Mouse (Mus musculus) stomach, embryonic 15.5 days (tissue): ENCODE results near the gene Pnldc1. TPM values are rescaled to one million over a fixed set of nuclear protein-coding genes. Genes with fewer than 3 reads are reported as not detected.
"Not testable (repeated sequence)": the region's sequence is repeated elsewhere in the genome, so short reads cannot be mapped to it uniquely, and the experiment has no call there.

Experiments used
- ATAC-seq: fragments of 200-750 bp; cut with Nextera tagmentation; 2 replicates; pipeline ENCODE4 v1.8.0; 2017; ENCODE audit warnings: low read depth, moderate number of reproducible peaks, moderate TSS enrichment; ENCODE audit not compliant: insufficient read depth, low FRiP score
- H3K27ac ChIP-seq: fragments of 300-500 bp; sonication (generic); 2 replicates; pipeline ENCODE4 v1.5.1; 2015; ENCODE audit warnings: mild to moderate bottlenecking, inconsistent platforms
- H3K27me3 ChIP-seq: fragments of 300-500 bp; sonication (generic); replicated peaks from 2 replicates; pipeline ENCODE4 v1.6.1; 2015; ENCODE audit warnings: inconsistent platforms
- H3K36me3 ChIP-seq: fragments of 300-500 bp; sonication (generic); 2 replicates; pipeline ENCODE4 v1.6.1; 2015; ENCODE audit warnings: inconsistent platforms
- H3K4me1 ChIP-seq: fragments of 300-500 bp; sonication (generic); 2 replicates; pipeline ENCODE4 v1.6.1; 2015; ENCODE audit warnings: inconsistent platforms
- H3K4me2 ChIP-seq: fragments of 300-500 bp; sonication (generic); 2 replicates; pipeline ENCODE4 v1.6.1; 2015; ENCODE audit warnings: mild to moderate bottlenecking, inconsistent platforms
- H3K4me3 ChIP-seq: fragments of 300-500 bp; sonication (generic); replicated peaks from 2 replicates; pipeline ENCODE4 v1.5.1; 2015; ENCODE audit warnings: inconsistent platforms
- H3K9ac ChIP-seq: fragments of 300-500 bp; sonication (generic); 2 replicates; pipeline ENCODE4 v1.6.1; 2015; ENCODE audit warnings: inconsistent platforms
- H3K9me3 ChIP-seq: fragments of 300-500 bp; sonication (generic); 2 replicates; pipeline ENCODE4 v1.6.1; 2016; ENCODE audit warnings: inconsistent platforms
- WGBS: fragments of 180-500 bp; shearing (Covaris S2); methylation state at CpG from one replicate; pipeline ENCODE4 v1.1.7; 2015; 5-methylcytosine and 5-hydroxymethylcytosine counted together
- polyA plus RNA-seq: library from polyadenylated mRNA; unstranded; fragments of >200 nt; fragmentation: Nextera tagmentation; extraction: Ambion mirVana; gene quantifications from 2 replicates; pipeline ENCODE4 v1.2.1, GENCODE M21; 2015

Gene Pnldc1
- polyA plus RNA-seq, 1 experiment from 2014 or later = 1.3 TPM

DNA sequence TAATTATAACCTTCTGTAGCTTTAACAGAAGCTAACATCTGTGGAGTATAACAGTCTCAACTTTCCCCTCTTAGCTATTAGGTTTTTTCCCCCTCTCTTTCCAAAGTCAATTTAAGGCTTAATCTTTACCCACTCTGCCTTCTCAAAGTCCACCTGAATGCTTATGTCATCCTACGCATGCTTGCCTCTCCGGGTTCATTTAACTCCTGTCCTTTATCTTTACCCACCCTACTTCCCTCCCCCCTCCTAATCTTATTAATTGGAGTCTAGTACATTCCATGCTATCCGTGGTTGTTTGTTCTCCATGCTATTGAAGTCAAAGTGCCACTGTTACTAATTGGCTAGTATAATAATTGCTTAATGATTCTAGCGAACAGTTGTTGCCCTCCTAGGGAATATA lies 25.7 kb upstream of the Pnldc1 start:
- Histone ChIP-seq H3K9ac (no peak overlapping the region), H3K9me3 (no peaks in the 10 kb centered on the region), H3K27ac (no peak overlapping the region), H3K27me3 (no peaks in the 10 kb centered on the region), H3K36me3 (no peaks in the 10 kb centered on the region), H3K4me1 (no peaks in the 10 kb centered on the region; the same call in 1 of the 2 replicates), H3K4me2 (no peak overlapping the region), H3K4me3 (no peak overlapping the region)
- whole genome bisulfite sequencing = 55% methylated on average over 4 of the region's 4 CpGs
- ATAC-seq = peak; percentile 36; the same call in 1 of the 2 replicates

DNA sequence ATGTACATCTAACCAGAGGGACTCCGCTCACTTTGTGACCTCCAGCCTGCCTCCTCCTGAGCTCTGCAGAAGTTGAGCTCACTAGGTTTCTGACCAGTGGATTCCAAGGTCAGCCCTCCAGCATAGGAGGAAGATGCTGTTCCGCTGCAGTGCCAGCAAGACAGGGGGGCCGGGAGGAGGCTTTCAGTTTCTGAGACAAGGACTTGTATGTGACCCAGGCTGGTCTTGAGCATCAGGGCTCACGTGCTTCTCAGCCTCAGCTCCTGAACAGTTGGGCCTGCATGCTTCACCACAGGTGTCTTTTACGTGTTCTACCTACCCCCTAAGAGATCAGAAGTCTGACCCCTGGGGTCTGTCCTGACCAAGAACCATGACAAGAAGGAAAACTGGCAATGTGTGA lies 21.5 kb upstream of the Pnldc1 start:
- not testable (repeated sequence) for H3K4me2 ChIP-seq, ATAC-seq, H3K9me3 ChIP-seq, H3K4me1 ChIP-seq, H3K4me3 ChIP-seq, H3K9ac ChIP-seq, H3K36me3 ChIP-seq, H3K27ac ChIP-seq, H3K27me3 ChIP-seq
- 94% methylated on average over 5 of the region's 5 CpGs for WGBS

DNA sequence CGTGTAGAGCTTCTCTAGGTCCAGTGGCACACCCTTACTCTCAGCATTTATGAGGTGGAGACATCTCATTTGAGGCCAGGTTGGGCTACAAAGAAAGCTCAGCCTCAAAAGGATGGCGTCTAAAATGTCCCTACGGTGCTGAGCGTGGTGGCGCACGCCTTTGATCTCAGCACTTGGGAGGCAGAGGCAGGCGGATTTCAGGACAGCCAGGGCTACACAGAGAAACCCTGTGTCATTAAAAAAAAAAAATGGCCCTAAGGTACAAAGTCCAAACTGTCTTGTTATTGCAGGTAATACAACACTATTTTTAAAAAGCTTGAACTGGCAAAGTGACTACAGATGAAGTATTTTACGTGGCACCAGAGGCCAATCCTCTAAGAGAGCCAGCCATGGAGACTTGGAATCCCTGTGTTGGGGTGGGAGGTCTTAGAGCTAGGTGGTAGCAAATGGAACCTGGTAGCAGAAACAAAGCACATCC lies 15.7 kb upstream of the Pnldc1 start:
- Histone ChIP-seq H3K36me3 (peaks cover 45% of the 10 kb centered on the region), H3K27ac (no peak overlapping the region), H3K27me3 (no peaks in the 10 kb centered on the region), H3K4me1 (no peaks in the 10 kb centered on the region), H3K4me3 (no peak overlapping the region), H3K4me2 (no peak overlapping the region), H3K9ac (no peak overlapping the region), H3K9me3 (no peaks in the 10 kb centered on the region)
- ATAC-seq = no peak
- 88% methylated on average over 8 of the region's 8 CpGs for WGBS

DNA sequence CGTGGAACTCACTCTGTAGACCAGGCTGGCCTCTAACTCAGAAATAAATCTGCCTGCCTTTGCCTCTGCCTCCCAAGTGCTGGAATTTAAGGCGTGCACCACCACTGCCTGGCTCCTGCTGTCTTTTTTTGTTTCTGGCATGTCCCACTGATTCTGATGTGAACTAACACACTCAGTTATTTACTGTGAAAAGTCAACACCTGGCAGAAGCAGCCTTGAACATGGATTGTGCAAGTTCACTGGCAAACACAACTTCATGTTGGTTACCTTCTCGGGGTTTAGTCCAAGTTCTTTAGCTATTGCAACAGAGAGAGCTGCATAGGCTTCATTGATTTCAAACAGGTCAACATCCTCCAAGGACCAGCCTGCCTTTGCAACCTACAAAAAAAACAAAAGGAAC lies 15.0 kb upstream of the Pnldc1 start:
- peaks cover 46% of the 10 kb centered on the region for H3K36me3 ChIP-seq
- no peak overlapping the region for H3K4me3 ChIP-seq
- no peak overlapping the region for H3K9ac ChIP-seq
- H3K27me3 ChIP-seq = no peaks in the 10 kb centered on the region
- ATAC-seq = no peak
- H3K4me1 ChIP-seq = no peaks in the 10 kb centered on the region
- WGBS = 86% methylated on average over 3 of the region's 3 CpGs
- H3K27ac ChIP-seq = no peak overlapping the region
- no peaks in the 10 kb centered on the region for H3K9me3 ChIP-seq
- no peak overlapping the region for H3K4me2 ChIP-seq

DNA sequence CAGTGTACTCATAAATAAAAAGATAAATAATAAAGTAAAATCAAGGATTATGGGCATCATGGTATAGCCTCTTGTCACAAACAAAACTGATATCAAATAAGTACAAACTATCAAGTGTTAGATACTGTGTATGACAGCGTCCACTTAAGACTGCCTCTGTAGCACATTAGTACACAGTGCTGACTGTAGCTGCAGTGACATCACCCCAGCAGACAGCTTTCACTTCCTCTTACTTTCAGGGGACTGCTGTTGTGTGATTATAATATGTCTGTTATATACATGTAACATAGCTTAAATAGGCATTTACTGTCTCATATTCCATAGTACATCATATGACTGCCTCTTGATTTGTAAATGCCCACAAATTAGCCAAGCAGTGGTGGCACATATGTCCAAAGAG lies 11.0 kb upstream of the Pnldc1 start:
- Histone ChIP-seq H3K4me2 (no peak overlapping the region), H3K4me1 (no peaks in the 10 kb centered on the region), H3K4me3 (no peak overlapping the region), H3K27ac (no peak overlapping the region), H3K9me3 (no peaks in the 10 kb centered on the region), H3K36me3 (peaks cover 53% of the 10 kb centered on the region), H3K27me3 (no peaks in the 10 kb centered on the region), H3K9ac (no peak overlapping the region)
- ATAC-seq = no peak
- WGBS = 91% methylated on average over 1 of the region's 1 CpGs

DNA sequence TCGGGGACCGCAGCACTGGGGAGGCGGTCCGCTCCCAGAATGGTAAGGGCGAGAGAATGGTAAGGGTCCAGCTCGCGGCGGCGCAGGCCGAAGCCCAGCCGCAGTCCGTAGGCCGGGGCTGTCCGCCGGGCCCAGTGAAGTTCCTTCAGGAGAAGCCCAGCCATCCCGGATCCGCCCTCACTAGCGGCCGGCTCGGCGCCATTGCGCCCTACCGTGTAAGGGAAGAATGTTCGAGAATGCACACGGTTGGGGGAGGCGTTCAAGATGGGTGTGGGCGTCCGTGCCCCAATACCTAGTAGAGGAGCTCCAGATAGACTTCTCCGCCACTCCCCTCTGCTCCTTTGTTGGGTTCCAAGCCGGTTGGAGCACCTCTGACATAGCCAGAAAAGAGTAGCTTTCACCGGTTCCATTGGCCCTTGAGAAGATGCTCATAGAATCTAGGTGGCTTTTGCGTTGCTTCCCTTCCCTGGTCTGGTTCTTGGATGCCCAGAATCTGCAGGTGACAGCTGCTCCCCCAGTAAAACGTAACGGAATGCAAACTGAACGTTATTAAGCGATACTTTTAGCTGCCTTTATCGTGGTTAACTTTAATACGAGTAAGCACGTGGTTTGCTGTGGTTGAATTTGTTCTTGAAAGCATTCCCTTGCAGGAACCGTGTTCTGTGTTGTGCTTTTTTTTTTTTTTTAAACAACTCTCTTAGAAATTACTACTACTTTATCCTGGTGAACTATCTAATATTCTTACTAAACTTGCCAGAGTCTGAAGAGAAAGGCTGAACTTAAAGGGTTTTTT lies 6.8 kb upstream of the Pnldc1 start:
- Histone ChIP-seq H3K36me3 (peaks cover 37% of the 10 kb centered on the region), H3K4me1 (no peaks in the 10 kb centered on the region), H3K27ac (peak overlapping the region; percentile 86), H3K9me3 (no peaks in the 10 kb centered on the region), H3K27me3 (no peaks in the 10 kb centered on the region), H3K4me3 (peak overlapping the region; percentile 77), H3K4me2 (peak overlapping the region; percentile 52), H3K9ac (peak overlapping the region; percentile 87)
- peak; percentile 59 for ATAC-seq
- under 1% methylated on average over 40 of the region's 40 CpGs for WGBS

DNA sequence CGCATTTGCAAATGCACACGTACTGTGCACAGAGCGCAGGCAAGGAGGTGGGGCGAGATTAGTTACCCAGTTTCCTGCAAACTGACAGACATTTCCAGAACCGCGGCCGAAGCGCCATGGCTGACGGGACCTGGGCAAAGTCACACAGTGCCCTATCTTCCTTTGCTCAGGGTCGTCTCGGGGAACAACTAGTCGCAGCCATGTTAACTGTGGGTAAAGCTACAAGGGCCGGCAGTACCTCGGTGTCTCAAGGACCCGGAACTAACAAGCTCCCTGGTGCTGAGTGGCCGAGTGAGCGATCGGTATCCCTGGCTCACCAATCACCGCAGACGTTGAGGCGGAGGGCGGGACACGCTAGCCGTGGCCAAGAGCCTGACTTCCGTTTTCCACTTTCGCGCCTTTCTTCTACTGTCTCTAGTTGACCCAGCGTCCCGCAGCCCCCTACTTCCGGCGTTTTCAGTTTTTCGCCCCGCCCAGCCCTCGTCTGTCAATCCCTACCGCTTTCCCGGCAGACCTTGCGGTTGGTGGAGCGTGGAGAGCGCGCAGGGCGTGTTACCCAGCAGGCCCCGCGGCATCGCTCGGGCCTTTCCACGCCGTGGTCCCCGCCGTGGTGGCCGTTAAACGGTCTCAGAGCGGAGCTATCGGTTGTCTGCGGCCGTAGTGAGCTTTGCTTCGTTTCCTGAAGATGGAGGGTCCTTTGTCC lies 6.0 kb upstream of the Pnldc1 start, which contains the start of gene Mrpl18:
Mrpl18 (minus strand) TSS at position 465 of the 703 bp plus-strand sequence.
- no peaks in the 10 kb centered on the region for H3K4me1 ChIP-seq
- peak within 1 kb of the TSS; percentile 86 for H3K27ac ChIP-seq
- H3K4me2 ChIP-seq = peak within 1 kb of the TSS; percentile 67
- peak; percentile 99 for ATAC-seq
- peaks cover 39% of the 10 kb centered on the region for H3K36me3 ChIP-seq
- H3K4me3 ChIP-seq = peak within 1 kb of the TSS; percentile 77
- H3K9me3 ChIP-seq = no peaks in the 10 kb centered on the region
- H3K9ac ChIP-seq = peak within 1 kb of the TSS; percentile 87
- no peaks in the 10 kb centered on the region for H3K27me3 ChIP-seq
- WGBS = 0% methylated on average over 56 of the region's 56 CpGs

DNA sequence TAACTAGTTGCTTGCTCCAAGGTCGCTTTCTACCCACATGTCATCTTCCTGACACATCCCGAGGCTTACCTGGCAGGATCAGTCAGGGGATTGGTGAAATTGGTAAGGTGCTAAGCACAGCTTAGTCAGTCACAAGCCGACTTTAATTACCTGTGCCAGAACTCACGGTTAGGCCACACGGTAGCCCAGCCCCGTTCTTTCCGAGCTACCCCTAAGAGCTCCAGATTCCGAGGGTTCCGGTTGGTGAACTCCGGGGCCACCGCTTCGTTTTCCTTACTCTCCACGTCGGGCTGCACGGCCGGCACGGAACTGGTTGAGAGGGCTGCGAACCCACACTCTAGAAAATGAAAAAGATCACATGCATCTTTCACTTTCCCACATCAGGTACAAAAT lies 5.5 kb upstream of the Pnldc1 start, which contains the start of gene Tcp1:
Tcp1 (plus strand) TSS at position 214 of the 393 bp plus-strand sequence.
- no peaks in the 10 kb centered on the region for H3K27me3 ChIP-seq
- H3K36me3 ChIP-seq = peaks cover 40% of the 10 kb centered on the region
- 0% methylated on average over 18 of the region's 18 CpGs for WGBS
- H3K4me1 ChIP-seq = no peaks in the 10 kb centered on the region
- peak within 1 kb of the TSS; percentile 77 for H3K4me3 ChIP-seq
- H3K27ac ChIP-seq = peak within 1 kb of the TSS; percentile 86
- peak within 1 kb of the TSS; percentile 67 for H3K4me2 ChIP-seq
- no peak for ATAC-seq
- peak within 1 kb of the TSS; percentile 87 for H3K9ac ChIP-seq
- H3K9me3 ChIP-seq = no peaks in the 10 kb centered on the region

DNA sequence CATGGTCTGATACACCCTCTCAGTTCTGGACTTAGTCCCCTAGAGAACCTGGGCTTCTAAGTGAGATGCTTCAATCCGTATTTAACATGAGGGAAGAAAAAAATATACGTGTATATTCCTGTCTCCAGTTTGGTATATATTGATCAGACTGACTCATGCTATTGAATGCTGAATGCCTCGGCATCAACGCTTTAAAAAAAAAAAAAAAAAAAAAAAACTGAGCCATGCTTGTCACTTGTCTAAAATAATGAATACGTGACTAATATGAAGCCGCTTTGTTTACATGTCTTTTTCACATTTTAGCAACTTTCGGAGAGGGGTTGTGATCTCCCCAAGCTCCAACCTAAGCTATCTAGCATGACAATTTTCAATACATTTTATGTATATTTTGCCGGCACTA lies 361 bp upstream of the Pnldc1 start:
- no peaks in the 10 kb centered on the region for H3K27me3 ChIP-seq
- H3K4me2 ChIP-seq = no peak overlapping the region
- WGBS = 81% methylated on average over 8 of the region's 8 CpGs
- H3K27ac ChIP-seq = no peak overlapping the region
- no peaks in the 10 kb centered on the region for H3K4me1 ChIP-seq
- ATAC-seq = no peak
- H3K9ac ChIP-seq = no peak overlapping the region
- H3K36me3 ChIP-seq = peaks cover 33% of the 10 kb centered on the region
- no peak overlapping the region for H3K4me3 ChIP-seq
- no peaks in the 10 kb centered on the region for H3K9me3 ChIP-seq

DNA sequence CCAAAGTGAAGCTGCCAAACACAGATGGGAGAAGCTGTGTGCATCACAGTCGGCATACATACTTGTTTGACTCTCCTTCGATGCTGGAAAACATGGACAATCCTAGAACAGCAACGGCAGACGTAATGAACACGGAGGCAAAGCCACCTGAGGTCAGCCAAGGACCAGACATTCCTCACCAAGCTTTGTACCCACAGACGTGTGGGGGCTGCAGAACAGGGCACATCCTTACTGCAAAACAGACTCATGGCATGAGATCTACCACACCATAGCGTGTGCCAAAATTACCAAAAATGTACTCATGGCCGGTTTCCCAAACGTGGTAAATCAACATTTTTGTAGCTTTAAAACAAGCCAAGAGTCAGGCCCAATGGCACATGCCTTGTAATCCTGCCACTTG lies 3.6 kb downstream of the Pnldc1 start:
- ATAC-seq = no peak
- peaks cover 21% of the 10 kb centered on the region for H3K36me3 ChIP-seq

DNA sequence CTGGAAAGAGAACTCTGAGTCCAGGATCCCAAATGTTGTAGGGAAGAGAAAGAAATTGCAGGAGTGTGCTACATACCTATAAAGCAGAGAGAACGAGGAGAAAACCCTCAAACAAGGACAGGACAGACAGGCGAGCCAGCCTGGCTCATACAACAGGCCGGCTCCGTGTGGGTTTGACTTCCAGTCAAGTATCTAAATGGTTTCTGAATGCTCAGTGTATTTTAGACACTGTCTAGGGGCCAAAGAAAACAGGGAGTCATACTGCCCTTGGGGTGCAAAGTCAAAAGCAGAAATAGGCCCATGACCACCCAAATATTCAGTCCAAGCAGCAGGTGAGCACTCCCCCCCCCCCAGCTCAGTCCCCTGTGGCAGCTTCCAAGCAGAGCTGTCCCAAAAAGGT lies 4.2 kb downstream of the Pnldc1 start:
- no peak for ATAC-seq
- Histone ChIP-seq H3K9me3 (no peaks in the 10 kb centered on the region), H3K27me3 (no peaks in the 10 kb centered on the region), H3K4me3 (no peak overlapping the region), H3K27ac (no peak overlapping the region), H3K4me1 (0 out of 2 replicates have a peak, but pooled peaks cover 2% of the 10 kb centered on the region), H3K36me3 (peaks cover 16% of the 10 kb centered on the region), H3K9ac (no peak overlapping the region), H3K4me2 (no peak overlapping the region)
- 85% methylated on average over 4 of the region's 4 CpGs for WGBS

More for the DNA sequence above, 3.6 kb downstream of the Pnldc1 start:
- Histone ChIP-seq H3K9ac (no peak overlapping the region), H3K4me1 (0 out of 2 replicates have a peak, but pooled peaks cover 2% of the 10 kb centered on the region), H3K27ac (no peak overlapping the region), H3K4me3 (no peak overlapping the region), H3K9me3 (no peaks in the 10 kb centered on the region), H3K4me2 (no peak overlapping the region), H3K27me3 (no peaks in the 10 kb centered on the region)
- 82% methylated on average over 9 of the region's 9 CpGs for WGBS

DNA sequence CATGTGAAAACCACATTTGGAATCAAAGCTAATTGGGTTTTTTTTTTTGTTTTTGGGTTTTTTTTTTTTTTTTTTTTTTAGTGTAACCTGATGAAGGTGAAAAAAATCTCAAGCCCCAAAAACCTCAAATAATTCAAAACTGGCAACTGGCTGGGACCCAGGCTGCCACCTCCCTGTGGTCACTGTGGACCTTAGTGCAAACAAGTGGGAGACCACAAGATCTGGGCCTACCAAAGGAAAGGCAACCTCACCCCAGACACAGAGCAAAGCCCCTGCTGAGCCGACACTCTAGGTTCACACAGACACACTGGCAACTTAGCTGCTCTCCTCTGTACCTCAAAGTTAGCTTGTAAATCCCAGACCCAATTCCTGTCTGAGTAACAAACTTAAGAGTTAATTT lies 5.7 kb downstream of the Pnldc1 start:
- Histone ChIP-seq H3K9ac (no peak overlapping the region), H3K4me1 (0 out of 2 replicates have a peak, but pooled peaks cover 2% of the 10 kb centered on the region), H3K27me3 (no peaks in the 10 kb centered on the region), H3K4me3 (no peak overlapping the region), H3K36me3 (peaks cover 12% of the 10 kb centered on the region), H3K27ac (no peak overlapping the region), H3K4me2 (no peak overlapping the region), H3K9me3 (no peaks in the 10 kb centered on the region)
- ATAC-seq = no peak
- 80% methylated on average over 1 of the region's 1 CpGs for WGBS
